Mouse (Mus musculus) midbrain, postnatal 0 days (tissue): ENCODE measurements at regions not wholly inside any gene's neighbourhood (a gene's known extent, or its start where the extent isn't known, plus 50 kb on each side); places are given as distances from the start of the nearest gene placed in this dataset.

Experiments
- ATAC-seq: fragments of 200-750 bp; cut with Nextera tagmentation; 2 replicates; pipeline ENCODE4 v1.8.0; 2017; ENCODE audit warnings: moderate number of reproducible peaks, mild to moderate bottlenecking, moderate TSS enrichment, moderate library complexity; ENCODE audit not compliant: low FRiP score
- DNase-seq: peaks from one replicate; pipeline ENCODE4 v3.0.0-alpha.2; 2015; ENCODE audit warnings: low spot score
- H3K27ac ChIP-seq: fragments of 300-500 bp; sonication (generic); 2 replicates; pipeline ENCODE4 v1.5.1; 2014; ENCODE audit warnings: low read depth, mild to moderate bottlenecking, low read length, mixed read lengths
- H3K27me3 ChIP-seq: fragments of 300-500 bp; sonication (generic); 2 replicates; pipeline ENCODE4 v1.6.1; 2014; ENCODE audit warnings: low read length, control low read depth, mixed read lengths; ENCODE audit not compliant: insufficient read depth
- H3K36me3 ChIP-seq: fragments of 300-500 bp; sonication (generic); 2 replicates; pipeline ENCODE4 v1.6.1; 2014; ENCODE audit warnings: low read length, control low read depth, mixed read lengths; ENCODE audit not compliant: insufficient read depth
- H3K4me1 ChIP-seq: fragments of 300-500 bp; sonication (generic); 2 replicates; pipeline ENCODE4 v1.6.1; 2014; ENCODE audit warnings: mild to moderate bottlenecking, control low read depth, antibody characterized with exemption, low read length, mixed read lengths; ENCODE audit not compliant: insufficient read depth
- H3K4me2 ChIP-seq: fragments of 300-500 bp; sonication (generic); 2 replicates; pipeline ENCODE4 v1.6.1; 2014; ENCODE audit warnings: low read depth, mild to moderate bottlenecking, low read length, mixed read lengths; ENCODE audit not compliant: poor library complexity, severe bottlenecking
- H3K4me3 ChIP-seq: fragments of 300-500 bp; sonication (generic); 2 replicates; pipeline ENCODE4 v1.5.1; 2014; ENCODE audit warnings: low read depth, mild to moderate bottlenecking, low read length, moderate library complexity
- H3K9ac ChIP-seq: fragments of 300-500 bp; sonication (generic); replicated peaks from 2 replicates; pipeline ENCODE4 v1.6.1; 2014; ENCODE audit warnings: mild to moderate bottlenecking, low read length, moderate library complexity, mixed read lengths; ENCODE audit not compliant: poor library complexity, severe bottlenecking
- H3K9me3 ChIP-seq: fragments of 300-500 bp; sonication (generic); 2 replicates; pipeline ENCODE4 v1.6.1; 2016; ENCODE audit warnings: low read length, control low read depth
- CTCF ChIP-seq: IDR thresholded peaks from 2 replicates; pipeline ENCODE4 v1.5.1; 2016; ENCODE audit warnings: antibody characterized with exemption, mild to moderate bottlenecking
- WGBS: fragments of 180-500 bp; shearing (Covaris S2); extraction: QIAGEN DNeasy Blood & Tissue Kit; methylation state at CpG from one replicate; pipeline ENCODE4 v1.1.7; 2014; 5-methylcytosine and 5-hydroxymethylcytosine counted together

- Histone ChIP-seq H3K4me3 (no peak overlapping the region), H3K27ac (no peak overlapping the region), H3K9me3 (no peaks in the 10 kb centered on the region), H3K4me1 (no peaks in the 10 kb centered on the region), H3K27me3 (no peaks in the 10 kb centered on the region), H3K9ac (no peak overlapping the region), H3K36me3 (no peaks in the 10 kb centered on the region), H3K4me2 (no peak overlapping the region)
- TF ChIP-seq CTCF = no peak
- DNase-seq = no peak
- no peak for ATAC-seq
- WGBS = 92% methylated on average over 7 of the region's 7 CpGs
Observed at GRCm38 (mm10) chr11:110839316-110839715, 128.5 kb upstream of the Kcnj16 start.

DNA sequence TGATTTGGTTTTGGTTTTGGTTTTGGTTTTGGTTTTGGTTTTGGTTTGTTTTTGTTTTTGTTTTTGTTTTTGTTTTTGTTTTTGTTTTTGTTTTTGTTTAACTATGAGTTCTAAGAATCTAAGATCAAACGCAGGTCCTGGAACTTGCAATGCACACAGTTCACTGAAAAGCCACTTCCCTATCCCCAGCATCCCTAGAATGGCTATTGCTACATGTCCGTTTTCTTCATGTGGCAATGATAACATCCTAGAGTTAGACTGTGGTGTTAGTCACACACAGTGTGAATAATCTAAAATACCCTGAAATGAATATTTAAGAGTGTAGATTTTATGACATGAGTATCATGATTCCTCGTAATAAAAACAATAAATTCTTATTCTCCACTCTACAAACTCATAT is 99.5 kb upstream of the Kcnj16 start:
- DNase-seq = no peak
- H3K9me3 ChIP-seq = no peaks in the 10 kb centered on the region
- H3K4me3 ChIP-seq = no peak overlapping the region
- TF ChIP-seq CTCF = no peak
- no peak for ATAC-seq
- WGBS = 87% methylated on average over 3 of the region's 3 CpGs
- H3K27ac ChIP-seq = no peak overlapping the region
- no peaks in the 10 kb centered on the region for H3K4me1 ChIP-seq
- no peak overlapping the region for H3K9ac ChIP-seq
- H3K27me3 ChIP-seq = no peaks in the 10 kb centered on the region
- H3K36me3 ChIP-seq = no peaks in the 10 kb centered on the region
- no peak overlapping the region for H3K4me2 ChIP-seq

DNA sequence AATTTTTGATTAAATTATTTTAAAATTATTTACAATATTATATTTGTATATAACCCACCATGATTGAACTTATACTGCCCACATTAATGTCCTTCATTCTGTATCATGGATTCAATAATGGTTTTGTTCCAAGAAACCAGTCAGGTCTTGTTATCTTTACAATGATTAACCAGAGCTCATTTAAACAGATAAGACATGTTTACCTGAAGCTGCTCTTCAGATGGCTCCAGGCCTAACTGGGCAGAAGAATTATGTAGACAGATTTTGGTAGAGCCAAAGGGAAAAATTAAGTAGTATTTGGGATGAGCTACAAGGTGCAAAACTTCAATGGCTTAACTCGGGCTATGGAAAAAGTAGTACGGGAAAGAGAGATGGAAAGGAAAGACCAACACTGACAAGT is 97.7 kb upstream of the Kcnj16 start:
- Histone ChIP-seq H3K4me3 (no peak overlapping the region), H3K36me3 (no peaks in the 10 kb centered on the region), H3K4me2 (no peak overlapping the region), H3K4me1 (no peaks in the 10 kb centered on the region), H3K9me3 (no peaks in the 10 kb centered on the region), H3K9ac (no peak overlapping the region), H3K27me3 (no peaks in the 10 kb centered on the region), H3K27ac (no peak overlapping the region)
- DNase-seq = no peak
- no peak for ATAC-seq
- TF ChIP-seq CTCF = no peak
- 94% methylated on average over 2 of the region's 2 CpGs for WGBS

- no peak for TF ChIP-seq CTCF
- Histone ChIP-seq H3K36me3 (no peaks in the 10 kb centered on the region), H3K27me3 (no peaks in the 10 kb centered on the region), H3K4me3 (no peak overlapping the region), H3K4me1 (no peaks in the 10 kb centered on the region), H3K4me2 (no peak overlapping the region), H3K9me3 (no peaks in the 10 kb centered on the region), H3K27ac (no peak overlapping the region), H3K9ac (no peak overlapping the region)
- no peak for ATAC-seq
- peak; percentile 1 for DNase-seq
- 68% methylated on average over 7 of the region's 7 CpGs for WGBS
Observed at GRCm38 (mm10) chr11:110874626-110875025, 93.2 kb upstream of the Kcnj16 start.

GRCm38 (mm10) chr11:110880971-110881370 is 86.9 kb upstream of the Kcnj16 start:
- no peak for ATAC-seq
- Histone ChIP-seq H3K9ac (no peak overlapping the region), H3K4me3 (no peak overlapping the region), H3K9me3 (no peaks in the 10 kb centered on the region), H3K27me3 (no peaks in the 10 kb centered on the region), H3K27ac (no peak overlapping the region), H3K4me1 (no peaks in the 10 kb centered on the region), H3K36me3 (no peaks in the 10 kb centered on the region), H3K4me2 (no peak overlapping the region)
- WGBS = 89% methylated on average over 9 of the region's 9 CpGs
- no peak for DNase-seq
- no peak for TF ChIP-seq CTCF

GRCm38 (mm10) chr11:110889354-110890151 is 78.3 kb upstream of the Kcnj16 start:
- Histone ChIP-seq H3K36me3 (no peaks in the 10 kb centered on the region), H3K4me3 (no peak overlapping the region), H3K27me3 (no peaks in the 10 kb centered on the region), H3K4me1 (no peaks in the 10 kb centered on the region), H3K9ac (no peak overlapping the region), H3K9me3 (no peaks in the 10 kb centered on the region), H3K4me2 (no peak overlapping the region), H3K27ac (no peak overlapping the region)
- DNase-seq (no peak), ATAC-seq (no peak)
- no peak for TF ChIP-seq CTCF
- WGBS = 85% methylated on average over 3 of the region's 3 CpGs
